16 mouse cellular contexts compared by ENCODE assay signal in genomic region chr10:117708376-117708775, GRCm38 (mm10). TPM values are rescaled to one million over a fixed set of nuclear protein-coding genes. Genes with fewer than 3 reads are reported as not detected.
DNase-seq lines count a peak whose midpoint lies in the region; ATAC-seq and TF ChIP-seq lines count a peak whose summit lies in the region.
"Had no signal": no experiment of that assay in that cellular context is flagged by ENCODE, and none has a peak within 500 bp of the region (broad histone marks: within the 10 kb centered on the region; RNA-seq: fewer than 3 reads in every experiment).

No protein-coding gene starts in this region.

- H3K4me2 ChIP-seq in hindbrain, embryonic 15.5 days = no peak overlapping the region
- no peak overlapping the region; the same call in 1 of the 2 replicates for H3K4me2 ChIP-seq in hindbrain, embryonic 16.5 days (ENCODE audit: low read length)
- peak overlapping the region; percentile 72 for H3K4me2 ChIP-seq in liver, postnatal 0 days (ENCODE audit: low read depth, low read length)

- H3K9ac ChIP-seq in hindbrain, embryonic 15.5 days = no peak overlapping the region
- H3K9ac ChIP-seq in hindbrain, embryonic 16.5 days (ENCODE audit: low read depth, low read length) = no peak overlapping the region
- no peak overlapping the region for H3K9ac ChIP-seq in liver, postnatal 0 days (replicated peaks)

- H3K9me3 ChIP-seq in hindbrain, embryonic 15.5 days = no peaks in the 10 kb centered on the region
- no peaks in the 10 kb centered on the region for H3K9me3 ChIP-seq in hindbrain, embryonic 16.5 days (ENCODE audit: control insufficient read depth, low read length)
- H3K9me3 ChIP-seq in megakaryocyte, embryonic 14.5 days = no peaks in the 10 kb centered on the region
- no peaks in the 10 kb centered on the region for H3K9me3 ChIP-seq in liver, postnatal 0 days (ENCODE audit: low read length)
- H3K9me3 ChIP-seq: forebrain, embryonic 13.5 days; heart, embryonic 12.5 days; lung, embryonic 15.5 days had no signal

- no peak for ATAC-seq in hindbrain, embryonic 15.5 days (ENCODE audit: low FRiP score, low read depth)
- ATAC-seq in hindbrain, embryonic 16.5 days = no peak
- no peak for ATAC-seq in megakaryocyte, adult 5-6 weeks (ENCODE audit: poor library complexity, severe bottlenecking)
- ATAC-seq in liver, postnatal 0 days = no peak
- ATAC-seq: activated CD4-positive, CD25-positive, alpha-beta regulatory T cell, adult 4 months; forebrain, embryonic 13.5 days had no signal

- peaks cover 26% of the 10 kb centered on the region for H3K4me1 ChIP-seq in hindbrain, embryonic 15.5 days (replicated peaks)
- peaks cover 22% of the 10 kb centered on the region for H3K4me1 ChIP-seq in hindbrain, embryonic 16.5 days (ENCODE audit: control insufficient read depth, insufficient read depth, low read depth, low read length)
- peaks cover 50% of the 10 kb centered on the region for H3K4me1 ChIP-seq in megakaryocyte, embryonic 14.5 days
- H3K4me1 ChIP-seq in liver, postnatal 0 days (ENCODE audit: insufficient read depth) = peaks cover 23% of the 10 kb centered on the region

- no peaks in the 10 kb centered on the region for H3K27me3 ChIP-seq in hindbrain, embryonic 15.5 days
- H3K27me3 ChIP-seq in hindbrain, embryonic 16.5 days (replicated peaks; ENCODE audit: control insufficient read depth, insufficient read depth, low read length) = no peaks in the 10 kb centered on the region
- no peaks in the 10 kb centered on the region for H3K27me3 ChIP-seq in megakaryocyte, embryonic 14.5 days (replicated peaks)
- no peaks in the 10 kb centered on the region for H3K27me3 ChIP-seq in liver, postnatal 0 days (ENCODE audit: insufficient read depth, low read length)
- H3K27me3 ChIP-seq: forebrain, embryonic 13.5 days; heart, embryonic 12.5 days; lung, embryonic 15.5 days had no signal

- 0 out of 2 replicates have a peak overlapping the region, but pooled peaks have one; percentile 76 for H3K4me3 ChIP-seq in hindbrain, embryonic 15.5 days
- H3K4me3 ChIP-seq in hindbrain, embryonic 16.5 days (ENCODE audit: low read length) = no peak overlapping the region
- peak overlapping the region; percentile 94 for H3K4me3 ChIP-seq in megakaryocyte, embryonic 14.5 days (replicated peaks)
- peak overlapping the region; percentile 88; the same call in 1 of the 2 replicates for H3K4me3 ChIP-seq in liver, postnatal 0 days (ENCODE audit: low read depth, low read length)

- peaks cover 38% of the 10 kb centered on the region for H3K36me3 ChIP-seq in hindbrain, embryonic 15.5 days
- H3K36me3 ChIP-seq in hindbrain, embryonic 16.5 days (ENCODE audit: control insufficient read depth, insufficient read depth, low read length) = peaks cover 6% of the 10 kb centered on the region; the same call in 1 of the 2 replicates
- peaks cover 58% of the 10 kb centered on the region for H3K36me3 ChIP-seq in megakaryocyte, embryonic 14.5 days (replicated peaks; ENCODE audit: low read length)
- H3K36me3 ChIP-seq in liver, postnatal 0 days (replicated peaks; ENCODE audit: insufficient read depth, low read length) = peaks cover 36% of the 10 kb centered on the region

- peak; percentile 96 for DNase-seq in adipocyte (ENCODE audit: low spot score)
- no peak for DNase-seq in liver, postnatal 0 days
- DNase-seq in frontal cortex, postnatal 10 days (ENCODE audit: low spot score in 2 of 2) = no peak
- no peak for DNase-seq in layer of hippocampus, adult 9-10 months (ENCODE audit: low spot score)
- DNase-seq: cerebellum, adult 11 months; kidney, adult 2 months; right cerebral cortex, postnatal 14 days; thymus, postnatal 25 days had no signal

- 96% methylated on average over 2 of the region's 2 CpGs for WGBS in hindbrain, embryonic 15.5 days
- WGBS in hindbrain, embryonic 16.5 days = 97% methylated on average over 2 of the region's 2 CpGs
- WGBS in liver, postnatal 0 days (ENCODE audit: insufficient replicate concordance) = 88% methylated on average over 2 of the region's 2 CpGs

- H3K27ac ChIP-seq in hindbrain, embryonic 15.5 days (replicated peaks) = no peak overlapping the region
- no peak overlapping the region for H3K27ac ChIP-seq in hindbrain, embryonic 16.5 days (ENCODE audit: low read depth, low read length)
- H3K27ac ChIP-seq in liver, postnatal 0 days (ENCODE audit: low read depth) = no peak overlapping the region
- H3K27ac ChIP-seq: forebrain, embryonic 13.5 days; lung, embryonic 15.5 days had no signal

- TF ChIP-seq EP300 in liver, postnatal 0 days (IDR thresholded peaks at IDR 0.05; ENCODE audit: low read depth) = no peak

- no peak for TF ChIP-seq CTCF in liver, postnatal 0 days (IDR thresholded peaks at IDR 0.05; ENCODE audit: low read depth)

RNA-seq across cellular contexts. Expression of gene Mdm2, which starts 2.2 kb away (rescaled TPM):
- polyA plus RNA-seq in hindbrain, embryonic 15.5 days (2015; fragmentation: Nextera tagmentation; extraction: Ambion mirVana) = 47.1 and 52.5 TPM in 2 replicates
- polyA plus RNA-seq in hindbrain, embryonic 16.5 days (2015; fragmentation: Nextera tagmentation; extraction: Ambion mirVana) = 40.0 and 50.1 TPM in 2 replicates
- 39.9 and 41.8 TPM in 2 replicates for polyA plus RNA-seq in megakaryocyte, embryonic 14.5 days (2012; ENCODE audit: insufficient read depth, low replicate concordance)
- 86.3 and 89.1 TPM in 2 replicates for total RNA-seq in megakaryocyte, adult 5-6 weeks (2015)
- total RNA-seq in megakaryocyte, adult 5-6 weeks (2017) = 80.3 and 117 TPM in 2 replicates
- 10.5 and 11.3 TPM in 2 replicates for polyA plus RNA-seq in liver, postnatal 0 days (2015; fragmentation: Nextera tagmentation; extraction: Ambion mirVana)

RNA-seq across cellular contexts. Expression of gene Slc35e3, which starts 37.8 kb away (rescaled TPM):
- 29.4 and 32.4 TPM in 2 replicates for polyA plus RNA-seq in hindbrain, embryonic 15.5 days (2015; fragmentation: Nextera tagmentation; extraction: Ambion mirVana)
- polyA plus RNA-seq in hindbrain, embryonic 16.5 days (2015; fragmentation: Nextera tagmentation; extraction: Ambion mirVana) = 27.7 and 31.5 TPM in 2 replicates
- polyA plus RNA-seq in megakaryocyte, embryonic 14.5 days (2012; ENCODE audit: insufficient read depth, low replicate concordance) = 0.47 TPM in 1 of 2 replicates, not detected in the other
- 4.2 and 5.3 TPM in 2 replicates for total RNA-seq in megakaryocyte, adult 5-6 weeks (2015)
- 5.3 and 7.8 TPM in 2 replicates for total RNA-seq in megakaryocyte, adult 5-6 weeks (2017)
- 2.8 and 3.7 TPM in 2 replicates for polyA plus RNA-seq in liver, postnatal 0 days (2015; fragmentation: Nextera tagmentation; extraction: Ambion mirVana)
